Mouse (Mus musculus) neural tube, embryonic 13.5 days (tissue): ENCODE measurements around the gene Gjc2. TPM values are rescaled to one million over a fixed set of nuclear protein-coding genes. Genes with fewer than 3 reads are reported as not detected.

Experiments
- ATAC-seq: fragments of 200-750 bp; cut with Nextera tagmentation; 2 replicates; pipeline ENCODE4 v1.8.0; 2017; ENCODE audit warnings: low read depth, mild to moderate bottlenecking, moderate TSS enrichment, moderate library complexity
- H3K27ac ChIP-seq: fragments of 300-500 bp; sonication (generic); replicated peaks from 2 replicates; pipeline ENCODE4 v1.5.1; 2015; ENCODE audit warnings: moderate library complexity, mild to moderate bottlenecking, inconsistent platforms
- H3K27me3 ChIP-seq: fragments of 300-500 bp; sonication (generic); 2 replicates; pipeline ENCODE4 v1.6.1; 2015; ENCODE audit warnings: mild to moderate bottlenecking, inconsistent platforms
- H3K36me3 ChIP-seq: fragments of 300-500 bp; sonication (generic); 2 replicates; pipeline ENCODE4 v1.6.1; 2015; ENCODE audit warnings: mild to moderate bottlenecking, inconsistent platforms
- H3K4me1 ChIP-seq: fragments of 300-500 bp; sonication (generic); replicated peaks from 2 replicates; pipeline ENCODE4 v1.6.1; 2015; ENCODE audit warnings: inconsistent platforms
- H3K4me2 ChIP-seq: fragments of 300-500 bp; sonication (generic); 2 replicates; pipeline ENCODE4 v1.6.1; 2015; ENCODE audit warnings: inconsistent platforms, mild to moderate bottlenecking, moderate library complexity
- H3K4me3 ChIP-seq: fragments of 300-500 bp; sonication (generic); 2 replicates; pipeline ENCODE4 v1.5.1; 2015; ENCODE audit warnings: mild to moderate bottlenecking, inconsistent platforms
- H3K9ac ChIP-seq: fragments of 300-500 bp; sonication (generic); 2 replicates; pipeline ENCODE4 v1.6.1; 2015; ENCODE audit warnings: moderate library complexity, mild to moderate bottlenecking, inconsistent platforms
- H3K9me3 ChIP-seq: fragments of 300-500 bp; sonication (generic); 2 replicates; pipeline ENCODE4 v1.6.1; 2016; ENCODE audit warnings: inconsistent platforms
- WGBS: fragments of 180-500 bp; shearing (Covaris S2); methylation state at CpG from one replicate; pipeline ENCODE4 v1.1.7; 2015; 5-methylcytosine and 5-hydroxymethylcytosine counted together
- polyA plus RNA-seq: library from polyadenylated mRNA; unstranded; fragments of >200 nt; fragmentation: Nextera tagmentation; extraction: Ambion mirVana; gene quantifications from 2 replicates; pipeline ENCODE4 v1.2.1, GENCODE M21; 2015

Gjc2 gene
- polyA plus RNA-seq, 1 experiment from 2014 or later, result 0.17 TPM

DNA sequence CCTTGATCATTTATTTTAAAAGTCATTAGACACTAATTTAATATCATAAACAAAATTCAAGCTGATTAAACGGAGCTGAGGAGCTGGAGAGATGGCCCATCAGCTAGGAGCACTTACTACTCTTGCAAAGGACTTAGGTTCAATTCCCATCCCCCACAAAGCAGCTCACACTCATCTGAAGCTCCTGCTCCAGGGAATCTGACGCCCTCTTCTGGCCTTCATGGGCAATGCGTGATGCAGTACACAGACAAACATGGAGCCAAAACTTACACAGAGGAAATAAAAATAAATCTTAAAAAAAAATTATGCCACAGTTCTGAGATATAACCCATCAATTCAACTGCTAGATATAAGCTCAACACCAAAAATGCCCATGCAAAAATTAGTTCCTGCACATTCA lies 31.3 kb downstream of the Gjc2 start:
- Histone ChIP-seq H3K4me2 (no peak overlapping the region), H3K9ac (no peak overlapping the region), H3K36me3 (peaks cover 11% of the 10 kb centered on the region), H3K9me3 (no peaks in the 10 kb centered on the region), H3K27ac (no peak overlapping the region), H3K4me3 (no peak overlapping the region), H3K27me3 (no peaks in the 10 kb centered on the region), H3K4me1 (no peaks in the 10 kb centered on the region)
- ATAC-seq, result no peak
- 30% methylated on average over 3 of the region's 3 CpGs for WGBS

DNA sequence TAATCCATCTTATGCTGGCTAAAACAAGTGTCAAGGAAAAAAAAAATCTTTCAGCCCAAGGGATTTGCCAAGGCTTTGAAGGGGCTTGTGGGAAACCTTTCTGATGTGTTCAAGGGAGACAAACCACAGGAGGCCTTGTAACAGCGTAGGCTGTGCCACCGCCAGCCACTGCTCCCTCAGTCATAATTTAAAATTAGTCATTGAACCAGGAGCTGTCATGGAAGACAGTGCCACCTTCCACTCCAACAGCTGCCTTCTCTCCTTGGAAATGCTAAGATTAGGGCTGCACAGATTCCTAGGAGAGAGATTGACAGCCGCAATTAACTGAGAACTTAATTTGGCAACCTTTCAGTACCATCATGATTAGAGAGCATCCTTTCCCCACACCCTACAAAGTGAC lies 33.7 kb downstream of the Gjc2 start:
- H3K27me3 ChIP-seq, result no peaks in the 10 kb centered on the region
- no peak overlapping the region for H3K4me3 ChIP-seq
- H3K9ac ChIP-seq, result no peak overlapping the region
- ATAC-seq, result no peak
- no peaks in the 10 kb centered on the region for H3K4me1 ChIP-seq
- no peak overlapping the region for H3K4me2 ChIP-seq
- 59% methylated on average over 3 of the region's 3 CpGs for WGBS
- no peak overlapping the region for H3K27ac ChIP-seq
- no peaks in the 10 kb centered on the region for H3K36me3 ChIP-seq
- no peaks in the 10 kb centered on the region for H3K9me3 ChIP-seq

GRCm38 (mm10) chr11:59142962-59143361 lies 40.1 kb downstream of the Gjc2 start:
- ATAC-seq, result no peak
- Histone ChIP-seq H3K9me3 (no peaks in the 10 kb centered on the region), H3K4me1 (0 out of 2 replicates have a peak, but pooled peaks cover 3% of the 10 kb centered on the region), H3K9ac (no peak overlapping the region), H3K27me3 (peaks cover 14% of the 10 kb centered on the region), H3K4me3 (no peak overlapping the region), H3K4me2 (no peak overlapping the region), H3K27ac (no peak overlapping the region), H3K36me3 (no peaks in the 10 kb centered on the region)
- WGBS, result 82% methylated on average over 5 of the region's 5 CpGs

DNA sequence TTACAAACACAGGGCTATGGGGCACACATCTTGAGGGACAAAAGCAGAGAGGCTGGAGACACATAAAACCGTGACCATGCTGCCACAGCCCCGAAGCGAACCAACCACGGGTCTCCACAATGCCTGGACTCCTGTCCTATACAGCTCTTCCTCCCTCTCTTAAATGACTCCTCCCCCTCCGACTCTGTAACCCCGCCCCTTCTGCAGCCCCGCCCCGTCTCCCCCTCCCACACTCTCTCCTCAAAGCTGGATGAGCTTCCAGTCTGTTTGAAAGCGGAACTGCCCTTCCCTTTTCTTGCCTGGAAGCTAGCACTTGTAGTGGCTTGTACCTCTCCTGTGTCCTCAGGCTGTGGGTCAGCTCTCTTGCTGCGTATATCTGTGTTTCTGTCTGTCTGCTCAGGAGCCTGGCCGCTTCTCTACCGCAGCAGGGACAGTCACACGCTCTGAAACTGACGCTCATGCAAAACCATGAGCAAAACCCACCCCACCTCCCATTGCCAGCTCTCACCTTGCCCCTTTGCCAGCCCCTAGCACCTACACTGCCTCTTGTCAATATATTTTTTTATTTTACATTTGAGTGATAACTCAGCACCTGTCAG lies 41.1 kb downstream of the Gjc2 start:
- no peaks in the 10 kb centered on the region for H3K9me3 ChIP-seq
- H3K4me1 ChIP-seq, result 0 out of 2 replicates have a peak, but pooled peaks cover 3% of the 10 kb centered on the region
- ATAC-seq, result no peak
- H3K4me3 ChIP-seq, result 0 out of 2 replicates have a peak overlapping the region, but pooled peaks have one; percentile 4
- no peak overlapping the region for H3K27ac ChIP-seq
- peak overlapping the region; percentile 45 for H3K4me2 ChIP-seq
- H3K36me3 ChIP-seq, result no peaks in the 10 kb centered on the region
- WGBS, result 12% methylated on average over 14 of the region's 14 CpGs
- H3K9ac ChIP-seq, result 0 out of 2 replicates have a peak overlapping the region, but pooled peaks have one; percentile 41
- H3K27me3 ChIP-seq, result peaks cover 25% of the 10 kb centered on the region

GRCm38 (mm10) chr11:59138537-59139486 lies 44.2 kb downstream of the Gjc2 start:
- H3K36me3 ChIP-seq, result no peaks in the 10 kb centered on the region
- H3K27me3 ChIP-seq, result peaks cover 55% of the 10 kb centered on the region
- H3K4me3 ChIP-seq, result no peak overlapping the region
- WGBS, result 71% methylated on average over 19 of the region's 19 CpGs
- H3K4me2 ChIP-seq, result no peak overlapping the region
- no peak overlapping the region for H3K27ac ChIP-seq
- H3K4me1 ChIP-seq, result peaks cover 19% of the 10 kb centered on the region; the same call in 1 of the 2 replicates
- H3K9me3 ChIP-seq, result no peaks in the 10 kb centered on the region
- H3K9ac ChIP-seq, result no peak overlapping the region
- ATAC-seq, result no peak

GRCm38 (mm10) chr11:59136994-59137706 lies 45.9 kb downstream of the Gjc2 start:
- no peaks in the 10 kb centered on the region for H3K36me3 ChIP-seq
- no peak for ATAC-seq
- H3K4me2 ChIP-seq, result no peak overlapping the region
- peaks cover 19% of the 10 kb centered on the region; the same call in 1 of the 2 replicates for H3K4me1 ChIP-seq
- no peak overlapping the region for H3K4me3 ChIP-seq
- no peak overlapping the region for H3K9ac ChIP-seq
- H3K27ac ChIP-seq, result no peak overlapping the region
- H3K27me3 ChIP-seq, result peaks cover 71% of the 10 kb centered on the region
- H3K9me3 ChIP-seq, result no peaks in the 10 kb centered on the region
- WGBS, result 70% methylated on average over 12 of the region's 12 CpGs

DNA sequence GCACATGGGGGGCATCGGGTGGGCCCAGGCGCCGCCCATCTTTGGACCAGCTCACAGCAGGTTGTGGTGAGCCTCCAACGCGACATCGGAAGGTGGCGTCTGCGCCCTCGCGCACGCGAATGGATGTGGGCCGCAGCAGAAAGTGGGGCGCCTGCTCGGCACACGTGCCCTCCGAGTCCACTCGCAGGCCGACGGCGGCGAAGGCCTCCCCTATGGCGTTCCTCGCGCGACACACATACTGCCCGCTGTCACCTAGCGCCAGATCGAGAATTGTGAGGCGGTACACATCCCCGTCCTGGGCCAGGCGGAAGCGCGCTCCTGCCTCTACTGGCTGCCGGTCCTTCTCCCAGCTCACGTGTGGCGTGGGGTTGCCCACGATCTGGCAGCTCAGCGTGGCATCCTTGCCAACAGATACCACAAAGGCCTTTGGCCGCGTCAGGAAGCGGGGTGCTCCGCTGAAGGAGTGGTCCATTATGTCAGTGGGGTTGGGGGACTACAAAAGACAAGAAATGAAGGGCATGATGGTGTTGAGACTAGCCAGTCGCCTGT lies 47.0 kb downstream of the Gjc2 start, which contains the start of gene Obscn:
Gene Obscn, minus strand, starts transcription at position 499 of the 549 bp plus-strand sequence.
- WGBS, result 19% methylated on average over 44 of the region's 44 CpGs
- Histone ChIP-seq H3K4me2 (peak within 1 kb of the TSS; percentile 48), H3K36me3 (no peaks in the 10 kb centered on the region), H3K4me3 (peak within 1 kb of the TSS; percentile 32), H3K27me3 (peaks cover 72% of the 10 kb centered on the region), H3K27ac (no peak within 1 kb of the TSS), H3K9ac (0 out of 2 replicates have a peak within 1 kb of the TSS, but pooled peaks have one; percentile 8), H3K4me1 (peaks cover 19% of the 10 kb centered on the region; the same call in 1 of the 2 replicates), H3K9me3 (no peaks in the 10 kb centered on the region)
- ATAC-seq, result no peak

- no peak for ATAC-seq
- H3K9ac ChIP-seq, result no peak overlapping the region
- H3K4me1 ChIP-seq, result peaks cover 19% of the 10 kb centered on the region; the same call in 1 of the 2 replicates
- WGBS, result 9% methylated on average over 55 of the region's 55 CpGs
- H3K27ac ChIP-seq, result no peak overlapping the region
- peak overlapping the region; percentile 32 for H3K4me3 ChIP-seq
- H3K36me3 ChIP-seq, result no peaks in the 10 kb centered on the region
- H3K9me3 ChIP-seq, result no peaks in the 10 kb centered on the region
- peak overlapping the region; percentile 48 for H3K4me2 ChIP-seq
- H3K27me3 ChIP-seq, result peaks cover 72% of the 10 kb centered on the region
These were observed 47.8 kb downstream of the Gjc2 start for GRCm38 (mm10) chr11:59135051-59135820.

DNA sequence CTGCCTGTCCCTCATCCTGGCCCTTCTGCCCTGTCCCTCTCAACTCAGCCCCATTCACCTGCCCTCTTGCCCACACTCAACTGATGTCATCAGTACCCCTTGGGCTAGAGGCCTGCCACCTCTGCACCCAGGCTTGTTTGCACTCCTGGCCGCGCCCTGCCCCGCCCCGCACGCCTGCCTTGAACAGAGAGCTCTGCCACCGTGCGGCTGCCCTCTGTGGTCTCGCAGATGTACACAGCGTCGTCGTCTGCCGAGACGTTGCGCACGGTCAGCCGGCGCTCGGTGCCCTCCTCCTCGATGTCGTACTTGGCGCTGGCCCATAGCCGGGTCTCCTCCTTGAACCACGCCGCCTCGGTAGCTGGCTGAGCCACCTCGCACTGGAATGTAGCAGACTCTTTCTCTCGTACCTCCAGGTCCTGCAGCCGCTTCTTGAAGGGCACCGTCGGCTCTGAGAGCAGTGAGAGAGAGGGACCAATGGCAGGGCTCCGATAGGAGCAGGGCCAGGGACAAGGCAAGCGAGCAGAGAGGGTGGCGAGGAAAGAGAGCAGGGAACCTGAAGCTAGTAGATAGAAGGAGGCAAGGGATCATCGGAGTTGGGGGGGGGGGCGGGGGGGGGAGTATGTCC lies 48.5 kb downstream of the Gjc2 start:
- WGBS, result 10% methylated on average over 32 of the region's 35 CpGs
- H3K27me3 ChIP-seq, result peaks cover 72% of the 10 kb centered on the region
- H3K4me3 ChIP-seq, result 0 out of 2 replicates have a peak overlapping the region, but pooled peaks have one; percentile 11
- no peak overlapping the region for H3K9ac ChIP-seq
- H3K27ac ChIP-seq, result no peak overlapping the region
- H3K36me3 ChIP-seq, result no peaks in the 10 kb centered on the region
- ATAC-seq, result no peak
- peaks cover 19% of the 10 kb centered on the region; the same call in 1 of the 2 replicates for H3K4me1 ChIP-seq
- H3K9me3 ChIP-seq, result no peaks in the 10 kb centered on the region
- H3K4me2 ChIP-seq, result peak overlapping the region; percentile 21; the same call in 1 of the 2 replicates

DNA sequence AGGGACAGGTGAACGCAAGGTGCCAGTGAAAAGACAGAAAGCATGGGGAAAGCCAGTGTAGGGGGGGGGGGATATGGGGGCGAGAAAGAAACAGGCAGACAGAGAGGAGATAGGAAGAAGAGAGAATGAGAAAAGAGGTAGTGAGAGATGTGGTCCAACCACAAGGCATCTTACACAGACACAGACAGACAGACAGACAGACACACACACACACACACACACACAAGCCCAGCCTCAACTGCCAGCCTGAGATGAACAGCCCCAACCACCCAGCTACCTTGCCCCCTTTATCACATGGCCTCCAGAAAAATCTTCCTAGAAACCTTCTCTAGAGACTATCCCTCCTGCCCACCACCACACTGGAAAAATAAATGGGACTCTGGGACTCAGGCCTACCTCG lies 50.9 kb downstream of the Gjc2 start:
- 83% methylated on average over 2 of the region's 3 CpGs for WGBS
- H3K4me3 ChIP-seq, result no peak overlapping the region
- H3K4me2 ChIP-seq, result no peak overlapping the region
- H3K9me3 ChIP-seq, result no peaks in the 10 kb centered on the region
- no peak overlapping the region for H3K9ac ChIP-seq
- ATAC-seq, result no peak
- H3K27me3 ChIP-seq, result peaks cover 50% of the 10 kb centered on the region
- no peak overlapping the region for H3K27ac ChIP-seq
- no peaks in the 10 kb centered on the region for H3K36me3 ChIP-seq
- peaks cover 19% of the 10 kb centered on the region; the same call in 1 of the 2 replicates for H3K4me1 ChIP-seq
